Mouse (Mus musculus): ENCODE measurements around the gene Pi4k2b.
A peak's percentile ranks its signal among the peaks of the same experiment; 100 is the strongest.
"Not testable (repeated sequence)": the region's sequence is repeated elsewhere in the genome, so short reads cannot be mapped to it uniquely, and the experiment has no call there.

Pi4k2b gene

DNA sequence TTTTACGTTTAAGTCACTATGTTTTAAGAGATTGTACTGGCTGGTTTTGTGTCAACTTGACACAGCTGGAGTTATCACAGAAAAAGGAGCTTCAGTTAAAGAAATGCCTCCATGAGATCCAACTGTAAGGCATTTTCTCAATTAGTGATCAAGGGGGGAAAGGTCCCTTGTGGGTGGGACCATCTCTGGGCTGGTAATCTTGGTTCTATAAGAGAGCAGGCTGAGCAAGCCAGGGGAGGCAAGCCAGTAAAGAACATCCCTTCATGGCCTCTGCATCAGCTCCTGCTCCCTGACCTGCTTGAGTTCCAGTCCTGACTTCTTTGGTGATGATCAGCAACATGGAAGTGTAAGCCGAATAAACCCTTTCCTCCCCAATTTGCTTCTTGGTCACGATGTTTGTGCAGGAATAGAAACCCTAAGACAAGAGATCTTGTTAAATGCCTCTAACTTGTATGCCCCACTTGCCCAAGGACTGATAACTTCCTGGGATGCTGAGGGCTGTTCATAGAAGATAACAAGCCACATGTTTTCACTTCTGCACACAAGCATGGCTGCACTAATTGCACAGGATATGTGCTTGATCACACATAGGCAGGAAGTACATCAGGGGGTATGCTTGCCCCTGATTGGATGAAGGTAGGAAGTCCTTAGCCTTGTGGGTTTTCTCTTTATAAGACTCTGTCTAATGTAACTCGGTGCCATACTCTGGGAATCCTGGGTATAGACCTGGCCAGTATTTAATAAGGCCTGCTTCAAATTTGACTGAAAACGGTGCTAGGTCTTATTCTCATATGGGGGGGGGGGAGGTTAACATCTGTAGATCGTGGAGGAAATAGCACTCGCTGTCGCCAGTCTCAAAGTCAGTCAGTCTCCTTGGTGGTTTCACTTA, 35.3 kb downstream of the Pi4k2b start:
- not testable (repeated sequence) for DNase-seq (ENCODE audit: extremely low spot score, low read depth, low spot score)

- peak; percentile 53 for DNase-seq (ENCODE audit: extremely low spot score, low read depth, low spot score)
Observed at GRCm38 (mm10) chr5:52782523-52783250, 41.3 kb downstream of the Pi4k2b start.

GRCm38 (mm10) chr5:52783251-52783620, 41.9 kb downstream of the Pi4k2b start:
- DNase-seq (ENCODE audit: extremely low spot score, low read depth, low spot score) = peak; percentile 26

- no peak for DNase-seq (ENCODE audit: extremely low spot score, low read depth, low spot score)
Observed at GRCm38 (mm10) chr5:52783957-52784356, 42.6 kb downstream of the Pi4k2b start.

DNA sequence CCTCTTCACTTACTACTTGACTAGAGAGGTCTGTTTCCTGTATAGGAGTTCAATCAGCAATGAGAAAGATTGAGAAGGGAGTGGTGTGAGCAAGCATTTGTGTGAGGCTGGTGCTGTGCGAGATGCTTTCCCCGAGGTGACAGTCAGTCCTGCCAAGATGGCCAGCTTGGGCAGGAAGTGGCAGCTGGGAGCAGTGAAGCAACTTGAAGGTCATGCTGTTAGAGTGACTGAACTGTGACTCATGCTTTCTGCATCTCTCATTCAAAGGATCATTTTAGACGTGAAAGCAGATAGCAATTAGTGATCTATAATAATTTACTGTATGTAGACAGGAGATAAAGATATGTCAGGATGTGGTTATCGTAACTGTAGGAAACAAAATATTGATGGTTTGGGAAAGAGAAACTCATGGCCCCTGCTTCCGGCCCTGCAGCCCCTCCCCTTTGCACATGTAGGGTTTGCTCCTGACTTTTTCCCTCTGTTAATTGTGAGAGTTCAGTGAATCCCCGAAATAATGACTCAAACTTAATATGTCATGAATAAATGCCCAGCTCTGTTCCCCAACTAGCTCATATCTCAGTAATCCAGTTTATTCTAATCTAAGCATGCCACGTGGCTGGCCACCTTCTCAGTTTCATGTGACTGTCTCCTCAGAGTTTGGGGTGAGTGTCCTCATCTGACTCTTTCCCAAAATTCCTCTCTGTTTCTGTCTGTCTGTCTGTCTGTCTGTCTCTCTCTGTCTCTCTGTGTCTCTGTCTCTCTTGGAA, 45.4 kb downstream of the Pi4k2b start:
- no peak for DNase-seq (ENCODE audit: extremely low spot score, low read depth, low spot score)

GRCm38 (mm10) chr5:52793230-52793629, 51.9 kb downstream of the Pi4k2b start:
- no peak for DNase-seq (ENCODE audit: extremely low spot score, low read depth, low spot score)

DNA sequence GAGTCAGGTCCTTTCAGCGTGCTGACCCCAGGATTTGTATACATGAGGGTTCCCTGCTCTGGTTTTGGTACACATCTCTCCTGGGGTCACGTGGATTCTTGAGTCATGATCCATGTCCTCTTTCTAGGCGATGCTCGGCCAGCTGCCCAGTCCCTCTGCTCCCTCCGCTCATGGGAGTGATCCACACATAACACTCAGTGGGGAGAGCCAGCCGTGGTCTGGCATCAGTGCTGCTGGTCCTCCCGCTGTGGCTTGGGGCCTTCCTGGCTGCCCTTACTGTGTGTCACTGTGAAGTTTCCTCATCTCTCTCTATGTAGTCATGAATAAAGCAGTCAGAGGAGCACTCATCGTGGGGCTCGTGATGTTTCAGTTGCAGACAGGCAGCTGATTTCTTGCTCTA, 52.7 kb downstream of the Pi4k2b start:
- no peak for DNase-seq (ENCODE audit: extremely low spot score, low read depth, low spot score)

DNA sequence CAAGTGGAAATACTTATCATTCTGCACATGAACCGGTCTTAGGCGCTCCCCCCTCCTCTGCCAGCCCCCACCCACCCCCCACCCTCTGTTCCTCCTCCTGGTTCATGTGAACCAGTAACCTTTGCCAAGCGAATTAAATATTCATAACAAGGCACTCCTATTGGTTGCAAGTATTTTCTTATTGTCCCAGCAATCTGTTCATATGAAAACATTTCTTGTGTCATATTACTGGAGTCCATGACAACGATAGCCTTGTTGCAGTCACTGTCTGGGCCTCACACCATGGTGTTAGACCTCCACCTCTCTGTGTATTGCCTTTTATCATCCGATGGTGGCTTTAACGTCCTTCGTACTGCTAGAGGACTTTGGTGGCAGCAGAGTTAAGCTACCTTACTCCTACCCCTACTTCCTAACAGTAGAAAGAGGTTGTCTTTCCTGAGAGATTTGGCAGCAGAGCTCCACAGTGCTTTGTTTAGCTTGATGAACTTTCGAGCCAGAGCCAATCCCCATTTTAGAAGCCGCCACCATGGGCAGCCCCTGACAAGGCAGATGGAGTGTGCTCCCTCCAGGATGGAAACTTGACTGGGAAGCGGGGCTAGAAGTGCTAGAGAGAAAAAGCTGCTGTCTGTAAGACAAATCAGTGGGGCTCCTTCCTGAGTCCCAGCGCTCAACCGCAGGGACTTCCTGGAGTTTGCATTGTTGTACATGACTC, 58.1 kb downstream of the Pi4k2b start:
- DNase-seq (ENCODE audit: extremely low spot score, low read depth, low spot score) = no peak

DNA sequence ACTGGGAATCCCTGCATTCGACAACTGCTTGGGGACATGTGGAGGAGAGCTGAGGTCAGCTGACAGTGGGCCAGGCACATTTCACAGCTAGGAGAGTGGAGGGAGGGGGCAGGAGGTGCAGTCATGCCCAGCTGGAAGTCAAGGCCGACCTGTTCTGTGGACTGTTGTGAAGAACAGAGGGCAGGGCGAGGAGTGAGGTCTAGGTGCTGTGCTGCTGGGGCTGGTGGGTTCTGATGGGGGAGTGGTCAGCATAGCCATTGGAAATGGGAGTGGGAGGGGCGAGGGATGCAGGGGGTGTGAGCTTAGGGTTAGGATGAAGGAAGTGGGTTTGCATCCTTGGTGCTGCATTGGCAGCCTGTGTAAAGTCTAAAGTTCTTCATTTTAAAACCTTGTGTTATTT, 64.4 kb downstream of the Pi4k2b start:
- no peak for DNase-seq (ENCODE audit: extremely low spot score, low read depth, low spot score)

DNA sequence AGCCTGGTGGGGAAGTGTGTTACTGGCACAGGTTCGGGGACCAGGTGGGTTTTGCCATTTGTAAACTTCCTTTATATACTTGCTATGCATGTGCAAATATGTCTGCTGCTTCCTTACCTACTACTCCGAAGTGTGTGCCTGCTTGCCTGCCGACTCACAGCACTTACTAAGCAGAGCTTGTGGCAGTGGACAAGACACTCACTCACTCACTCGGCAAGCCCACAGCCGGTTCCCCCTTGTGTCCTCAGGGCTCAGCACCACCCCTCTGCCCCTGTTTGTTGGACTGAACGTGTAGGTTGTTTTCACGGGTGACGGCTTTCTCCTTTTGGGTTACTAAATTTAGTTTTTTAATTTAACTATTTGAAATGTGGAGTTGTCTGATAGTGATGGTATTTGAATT, 65.0 kb downstream of the Pi4k2b start:
- no peak for DNase-seq (ENCODE audit: extremely low spot score, low read depth, low spot score)

GRCm38 (mm10) chr5:52807030-52807429, 65.7 kb downstream of the Pi4k2b start:
- DNase-seq (ENCODE audit: extremely low spot score, low read depth, low spot score) = no peak

- DNase-seq (ENCODE audit: extremely low spot score, low read depth, low spot score) = no peak
Observed at GRCm38 (mm10) chr5:52810446-52810845, 69.1 kb downstream of the Pi4k2b start.

GRCm38 (mm10) chr5:52811056-52811455, 69.7 kb downstream of the Pi4k2b start:
- no peak for DNase-seq (ENCODE audit: extremely low spot score, low read depth, low spot score)

- DNase-seq (ENCODE audit: extremely low spot score, low read depth, low spot score) = no peak
Observed at GRCm38 (mm10) chr5:52812456-52812855, 71.1 kb downstream of the Pi4k2b start.

DNA sequence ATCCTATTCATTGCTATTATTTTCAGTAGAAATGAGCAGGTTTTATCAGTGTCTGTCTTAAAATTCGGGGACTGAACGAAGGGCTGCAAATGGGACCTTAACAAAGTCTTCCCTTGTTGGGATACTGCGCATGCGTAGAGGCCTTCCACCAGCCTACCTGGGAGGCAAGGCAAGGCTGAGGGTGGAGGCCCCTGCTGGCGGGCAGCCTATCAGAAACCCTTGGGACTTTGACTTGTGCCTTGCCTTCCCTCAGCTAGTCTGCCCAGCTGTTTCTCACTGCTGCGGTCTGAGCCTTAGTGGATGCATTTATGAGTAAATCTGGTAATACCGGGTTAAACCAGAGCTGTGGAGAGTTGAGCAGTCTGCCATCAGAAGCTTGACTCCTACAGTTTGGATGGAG, 71.9 kb downstream of the Pi4k2b start:
- no peak for DNase-seq (ENCODE audit: extremely low spot score, low read depth, low spot score)

DNA sequence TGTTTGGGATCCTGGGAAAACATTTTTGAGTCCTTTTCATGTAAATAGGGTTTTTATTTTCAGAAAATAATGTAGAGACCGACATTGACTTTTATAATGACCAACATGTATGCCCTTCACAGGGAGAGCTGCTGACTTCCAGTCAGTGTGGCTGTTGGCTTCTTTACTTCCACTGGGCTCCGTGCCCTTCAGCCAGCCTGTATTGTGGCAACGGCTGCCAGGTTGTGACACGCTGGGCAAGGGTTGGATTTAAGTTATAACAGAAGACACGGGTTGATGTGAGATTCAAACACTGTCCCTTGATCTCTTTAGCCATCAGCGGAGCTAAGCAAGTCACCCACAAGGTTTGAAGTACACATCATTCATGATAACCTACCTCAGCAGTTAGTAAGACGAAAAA, 77.3 kb downstream of the Pi4k2b start:
- DNase-seq (ENCODE audit: extremely low spot score, low read depth, low spot score) = no peak

All from hindlimb bud, embryonic 11.5 days (tissue).